Mouse (Mus musculus) MEL (cell line): ENCODE measurements around the gene Ccr6. TPM values are rescaled to one million over a fixed set of nuclear protein-coding genes. Genes with fewer than 3 reads are reported as not detected.

Experiments used
- DNase-seq: peaks from one replicate; pipeline ENCODE4 v3.0.0; 2011; ENCODE audit warnings: low read depth, low spot score
- H3K27ac ChIP-seq: 2 replicates; pipeline ENCODE4 v1.5.1; 2012; ENCODE audit warnings: low read depth, mild to moderate bottlenecking, control low read depth, low read length, moderate library complexity; ENCODE audit not compliant: control insufficient read depth
- H3K27me3 ChIP-seq, 2 experiments: fragments of 150-350 bp in 1 of 2; sonication (generic) in 1 of 2; 2 replicates each; pipeline ENCODE4 v1.6.1; 2012; ENCODE audit warnings: low read length in 2 of 2, mild to moderate bottlenecking in 2 of 2, improper control_type of control experiment in 1 of 2, moderate library complexity in 1 of 2; ENCODE audit not compliant: insufficient read depth in 2 of 2, control insufficient read depth in 1 of 2
- H3K36me3 ChIP-seq, 2 experiments: 2 replicates each; pipeline ENCODE4 v1.6.1; 2012 to 2014; ENCODE audit warnings: low read length in 2 of 2, improper control_type of control experiment in 1 of 2, inconsistent platforms in 1 of 2, mild to moderate bottlenecking in 1 of 2; ENCODE audit not compliant: insufficient read depth in 2 of 2, control insufficient read depth in 1 of 2
- H3K4me1 ChIP-seq, 2 experiments: fragments of 150-350 bp in 1 of 2; sonication (generic) in 1 of 2; 2 replicates each; pipeline ENCODE4 v1.6.1; 2012; ENCODE audit warnings: low read length in 2 of 2, improper control_type of control experiment in 1 of 2, mild to moderate bottlenecking in 1 of 2; ENCODE audit not compliant: insufficient read depth in 2 of 2, control insufficient read depth in 1 of 2
- H3K4me3 ChIP-seq, 2 experiments: fragments of 150-350 bp in 1 of 2; sonication (generic) in 1 of 2; 2 replicates each; pipeline ENCODE4 v1.5.1; 2012; ENCODE audit warnings: low read depth in 2 of 2, low read length in 2 of 2, mild to moderate bottlenecking in 2 of 2, moderate library complexity in 2 of 2, control low read depth in 1 of 2, improper control_type of control experiment in 1 of 2; ENCODE audit not compliant: control insufficient read depth in 1 of 2, insufficient read depth in 1 of 2
- H3K79me2 ChIP-seq: 2 replicates; pipeline ENCODE4 v1.6.1; 2012; ENCODE audit warnings: mild to moderate bottlenecking, low read length, moderate library complexity; ENCODE audit not compliant: control insufficient read depth, poor library complexity, insufficient read depth
- H3K9ac ChIP-seq: 2 replicates; pipeline ENCODE4 v1.6.1; 2012; ENCODE audit warnings: low read depth, mild to moderate bottlenecking, control low read depth, low read length, moderate library complexity; ENCODE audit not compliant: control insufficient read depth, poor library complexity, severe bottlenecking
- H3K9me3 ChIP-seq: fragments of 150-350 bp; sonication (generic); replicated peaks from 2 replicates; pipeline ENCODE4 v1.6.1; 2012; ENCODE audit warnings: mild to moderate bottlenecking, low read length, improper control_type of control experiment, moderate library complexity; ENCODE audit not compliant: insufficient read depth
- BHLHE40 ChIP-seq: IDR thresholded peaks from 2 replicates; pipeline ENCODE4 v1.6.1; 2012; ENCODE audit warnings: low read depth, mild to moderate bottlenecking, inconsistent platforms, low read length, improper control_type of control experiment, borderline replicate concordance
- CTCF ChIP-seq, 3 experiments: IDR thresholded peaks in 2 of 3; conservative IDR thresholded peaks in 1 of 3; 2 replicates each; pipeline ENCODE4 v1.5.1; 2011 to 2012; ENCODE audit warnings: low read length in 3 of 3, low read depth in 2 of 3, mild to moderate bottlenecking in 2 of 3, improper control_type of control experiment in 1 of 3, inconsistent platforms in 1 of 3, mixed read lengths in 1 of 3, moderate library complexity in 1 of 3; ENCODE audit not compliant: control insufficient read depth in 1 of 3, insufficient read depth in 1 of 3, poor library complexity in 1 of 3, severe bottlenecking in 1 of 3
- ELF1 ChIP-seq: IDR thresholded peaks from 2 replicates; pipeline ENCODE4 v1.6.1; 2014; ENCODE audit warnings: low read depth, mild to moderate bottlenecking, inconsistent platforms, low read length, improper control_type of control experiment, moderate library complexity
- GABPA ChIP-seq: IDR thresholded peaks from 2 replicates; pipeline ENCODE4 v1.6.1; 2012; ENCODE audit warnings: low read depth, mild to moderate bottlenecking, inconsistent platforms, low read length, improper control_type of control experiment, moderate library complexity
- HCFC1 ChIP-seq: IDR thresholded peaks from 2 replicates; pipeline ENCODE4 v1.6.1; 2012; ENCODE audit warnings: low read depth, mild to moderate bottlenecking, inconsistent platforms, low read length, improper control_type of control experiment, moderate library complexity
- MAX ChIP-seq: IDR thresholded peaks from 2 replicates; pipeline ENCODE4 v1.6.1; 2011; ENCODE audit warnings: low read length, improper control_type of control experiment
- MAZ ChIP-seq: IDR thresholded peaks from 2 replicates; pipeline ENCODE4 v1.6.1; 2012; ENCODE audit warnings: low read depth, mild to moderate bottlenecking, inconsistent platforms, low read length, improper control_type of control experiment
- MYC ChIP-seq: IDR thresholded peaks from 2 replicates; pipeline ENCODE4 v1.6.1; 2011; ENCODE audit warnings: low read depth, mild to moderate bottlenecking, low read length, improper control_type of control experiment, moderate library complexity
- POLR2AphosphoS2 ChIP-seq: IDR thresholded peaks from 2 replicates; pipeline ENCODE4 v1.6.1; 2011; ENCODE audit warnings: low read length, improper control_type of control experiment
- POLR2AphosphoS5 ChIP-seq: IDR thresholded peaks from 2 replicates; pipeline ENCODE4 v1.6.1; 2012; ENCODE audit warnings: low read depth, borderline replicate concordance, mild to moderate bottlenecking, inconsistent platforms, low read length, moderate library complexity, mixed read lengths
- RAD21 ChIP-seq: IDR thresholded peaks from 2 replicates; pipeline ENCODE4 v1.6.1; 2011; ENCODE audit warnings: mild to moderate bottlenecking, low read depth, low read length, improper control_type of control experiment
- TAL1 ChIP-seq: IDR thresholded peaks from 2 replicates; pipeline ENCODE4 v1.6.1; 2012; ENCODE audit warnings: mild to moderate bottlenecking, inconsistent platforms, low read length, moderate library complexity, mixed read lengths
- TBP ChIP-seq: IDR thresholded peaks from 2 replicates; pipeline ENCODE4 v1.8.0; 2011; ENCODE audit warnings: low read depth, low read length, improper control_type of control experiment
- USF1 ChIP-seq: IDR thresholded peaks from 2 replicates; pipeline ENCODE4 v1.6.1; 2014; ENCODE audit warnings: low read depth, mild to moderate bottlenecking, inconsistent platforms, low read length, improper control_type of control experiment, moderate library complexity
- ZC3H11A ChIP-seq: IDR thresholded peaks from 2 replicates; pipeline ENCODE4 v1.6.1; 2012; ENCODE audit warnings: low read depth, mild to moderate bottlenecking, inconsistent platforms, low read length, improper control_type of control experiment
- ZKSCAN1 ChIP-seq: IDR thresholded peaks from 2 replicates; pipeline ENCODE4 v1.6.1; 2012; ENCODE audit warnings: low read depth, mild to moderate bottlenecking, inconsistent platforms, low read length, improper control_type of control experiment, moderate library complexity
- ZMIZ1 ChIP-seq: IDR thresholded peaks from 2 replicates; pipeline ENCODE4 v1.6.1; 2012; ENCODE audit warnings: low read depth, mild to moderate bottlenecking, inconsistent platforms, low read length, improper control_type of control experiment, moderate library complexity
- polyA plus RNA-seq, 2 experiments: library from polyadenylated mRNA; stranded (reverse) in 1 of 2; unstranded in 1 of 2; fragments of >175 nt in 1 of 2; fragments of >200 nt in 1 of 2; gene quantifications; 2 replicates each; pipeline versions ENCODE4 v1.2.1 to v1.2.4; 2012; ENCODE audit warnings: low replicate concordance in 2 of 2, low read depth in 1 of 2; ENCODE audit not compliant: insufficient read length in 2 of 2, insufficient read depth in 1 of 2, missing spikeins in 1 of 2
- total RNA-seq: library from RNA; depleted of rRNA; stranded (reverse); fragments of 300-350 nt; gene quantifications from 2 replicates; pipeline ENCODE4 v1.2.3, GENCODE M21; 2012

Gene Ccr6
- total and polyA plus RNA-seq, 3 experiments: not detected

GRCm38 (mm10) chr17:8233618-8234214 lies 2.1 kb upstream of the Ccr6 start:
- H3K36me3 ChIP-seq: no peaks in the 10 kb centered on the region; a peak in 1 of 4 replicates
- peaks cover 9 to 16% of the 10 kb centered on the region in 2 experiments for H3K27me3 ChIP-seq
- no peaks in the 10 kb centered on the region for H3K79me2 ChIP-seq
- H3K4me3 ChIP-seq: no peak overlapping the region
- DNase-seq: no peak
- H3K9me3 ChIP-seq: no peaks in the 10 kb centered on the region
- peaks cover 0 to 4% of the 10 kb centered on the region in 2 experiments; a peak in 2 of 4 replicates for H3K4me1 ChIP-seq
- H3K27ac ChIP-seq: no peak overlapping the region
- TF ChIP-seq POLR2AphosphoS5 (no peak), ZC3H11A (no peak), ELF1 (no peak), GABPA (no peak), MYC (no peak), HCFC1 (no peak), ZKSCAN1 (no peak), CTCF (IDR thresholded peaks at IDR 0.05 in 2 of 3, conservative IDR thresholded peaks at IDR 0.05 in 1 of 3; ENCODE audit: control insufficient read depth in 1 of 3, insufficient read depth in 1 of 3, low read depth in 2 of 3, low read length in 3 of 3, poor library complexity in 1 of 3, severe bottlenecking in 1 of 3) (no peak), BHLHE40 (no peak), POLR2AphosphoS2 (no peak), TAL1 (no peak), MAX (no peak), MAZ (no peak)
- H3K9ac ChIP-seq: no peak overlapping the region

GRCm38 (mm10) chr17:8234537-8234936 lies 1.3 kb upstream of the Ccr6 start:
- Histone ChIP-seq H3K9me3 (no peaks in the 10 kb centered on the region), H3K79me2 (no peaks in the 10 kb centered on the region), H3K4me3 (no peak overlapping the region), H3K27me3 (peaks cover 9 to 17% of the 10 kb centered on the region in 2 experiments), H3K27ac (no peak overlapping the region), H3K36me3 (no peaks in the 10 kb centered on the region; a peak in 1 of 4 replicates), H3K4me1 (peaks cover 0 to 4% of the 10 kb centered on the region in 2 experiments; a peak in 2 of 4 replicates), H3K9ac (no peak overlapping the region)
- TF ChIP-seq ELF1 (no peak), ZMIZ1 (no peak), TBP (no peak), MAZ (no peak), USF1 (no peak), RAD21 (no peak), POLR2AphosphoS2 (no peak)
- DNase-seq: no peak
